Mouse (Mus musculus) neural tube, embryonic 15.5 days (tissue): ENCODE measurements around the gene Plekha4. TPM values are rescaled to one million over a fixed set of nuclear protein-coding genes. Genes with fewer than 3 reads are reported as not detected.
A peak's percentile ranks its signal among the peaks of the same experiment; 100 is the strongest.
"Not testable (repeated sequence)": the region's sequence is repeated elsewhere in the genome, so short reads cannot be mapped to it uniquely, and the experiment has no call there.

Source experiments
- ATAC-seq: fragments of 200-750 bp; cut with Nextera tagmentation; 2 replicates; pipeline ENCODE4 v1.8.0; 2017; ENCODE audit warnings: mild to moderate bottlenecking, moderate TSS enrichment, moderate library complexity; ENCODE audit not compliant: low FRiP score
- H3K27ac ChIP-seq: fragments of 300-500 bp; sonication (generic); replicated peaks from 2 replicates; pipeline ENCODE4 v1.5.1; 2015; ENCODE audit warnings: mild to moderate bottlenecking, inconsistent platforms
- H3K27me3 ChIP-seq: fragments of 300-500 bp; sonication (generic); replicated peaks from 2 replicates; pipeline ENCODE4 v1.6.1; 2015; ENCODE audit warnings: inconsistent platforms
- H3K36me3 ChIP-seq: fragments of 300-500 bp; sonication (generic); 2 replicates; pipeline ENCODE4 v1.6.1; 2015; ENCODE audit warnings: inconsistent platforms
- H3K4me1 ChIP-seq: fragments of 300-500 bp; sonication (generic); 2 replicates; pipeline ENCODE4 v1.6.1; 2015; ENCODE audit warnings: inconsistent platforms
- H3K4me2 ChIP-seq: fragments of 300-500 bp; sonication (generic); 2 replicates; pipeline ENCODE4 v1.6.1; 2015; ENCODE audit warnings: inconsistent platforms, mild to moderate bottlenecking, moderate library complexity
- H3K4me3 ChIP-seq: fragments of 300-500 bp; sonication (generic); replicated peaks from 2 replicates; pipeline ENCODE4 v1.5.1; 2015; ENCODE audit warnings: mild to moderate bottlenecking, inconsistent platforms
- H3K9ac ChIP-seq: fragments of 300-500 bp; sonication (generic); replicated peaks from 2 replicates; pipeline ENCODE4 v1.6.1; 2015; ENCODE audit warnings: mild to moderate bottlenecking, inconsistent platforms
- H3K9me3 ChIP-seq: fragments of 300-500 bp; sonication (generic); replicated peaks from 2 replicates; pipeline ENCODE4 v1.6.1; 2016; ENCODE audit warnings: inconsistent platforms
- WGBS: fragments of 180-500 bp; shearing (Covaris S2); methylation state at CpG from one replicate; pipeline ENCODE4 v1.1.7; 2015; ENCODE audit warnings: mixed read lengths; 5-methylcytosine and 5-hydroxymethylcytosine counted together
- polyA plus RNA-seq: library from polyadenylated mRNA; unstranded; fragments of >200 nt; fragmentation: Nextera tagmentation; extraction: Ambion mirVana; gene quantifications from 2 replicates; pipeline ENCODE4 v1.2.1, GENCODE M21; 2015

The Plekha4 gene
- 4.3 and 4.7 TPM in 2 replicates for polyA plus RNA-seq

DNA sequence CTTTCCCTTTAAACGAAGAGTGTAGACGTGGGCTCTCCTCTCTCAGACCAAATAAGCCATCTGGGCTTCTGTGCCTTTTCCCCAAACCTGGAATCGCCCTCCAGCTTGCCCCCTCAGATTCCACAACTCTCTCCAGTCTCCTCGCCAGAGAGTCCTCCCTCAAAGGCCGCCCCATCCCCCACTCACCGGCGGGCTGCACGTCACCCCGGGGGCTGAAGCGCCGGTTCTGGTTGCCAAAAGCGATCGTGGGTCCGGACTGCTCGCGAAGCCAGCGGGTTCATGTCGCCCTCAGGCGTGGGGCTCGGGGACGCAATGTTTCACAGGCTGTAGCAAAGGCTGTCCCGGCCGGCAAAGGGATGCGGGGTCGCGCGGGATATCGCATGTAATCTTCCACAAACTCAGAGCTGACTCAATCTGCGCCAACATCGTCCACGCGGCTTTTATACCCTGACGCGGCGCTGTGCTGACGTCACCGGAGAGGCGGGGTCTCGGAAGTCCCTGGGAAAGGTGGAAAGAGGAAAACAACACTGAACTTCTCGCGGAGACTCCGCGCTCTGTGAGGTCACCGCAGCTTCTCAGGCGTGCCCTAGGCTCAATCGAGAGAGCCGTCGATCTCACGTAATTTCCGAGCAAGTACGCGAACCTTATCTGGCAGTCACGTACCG lies at the start of gene Plekha4, which contains the start of gene Ppp1r15a:
Plekha4 (plus strand) TSS at position 522 of the 665 bp plus-strand sequence.
Ppp1r15a (minus strand) TSS at position 460 of the 665 bp plus-strand sequence.
- peak within 1 kb of the TSS; percentile 93 for H3K9ac ChIP-seq
- H3K27ac ChIP-seq: peak within 1 kb of the TSS; percentile 91
- H3K4me2 ChIP-seq: peak within 1 kb of the TSS; percentile 82
- ATAC-seq: peak; percentile 86
- WGBS: under 1% methylated on average over 54 of the region's 54 CpGs
- no peaks in the 10 kb centered on the region for H3K9me3 ChIP-seq
- H3K27me3 ChIP-seq: no peaks in the 10 kb centered on the region
- H3K4me3 ChIP-seq: peak within 1 kb of the TSS; percentile 72
- peaks cover 42% of the 10 kb centered on the region for H3K4me1 ChIP-seq
- no peaks in the 10 kb centered on the region for H3K36me3 ChIP-seq

DNA sequence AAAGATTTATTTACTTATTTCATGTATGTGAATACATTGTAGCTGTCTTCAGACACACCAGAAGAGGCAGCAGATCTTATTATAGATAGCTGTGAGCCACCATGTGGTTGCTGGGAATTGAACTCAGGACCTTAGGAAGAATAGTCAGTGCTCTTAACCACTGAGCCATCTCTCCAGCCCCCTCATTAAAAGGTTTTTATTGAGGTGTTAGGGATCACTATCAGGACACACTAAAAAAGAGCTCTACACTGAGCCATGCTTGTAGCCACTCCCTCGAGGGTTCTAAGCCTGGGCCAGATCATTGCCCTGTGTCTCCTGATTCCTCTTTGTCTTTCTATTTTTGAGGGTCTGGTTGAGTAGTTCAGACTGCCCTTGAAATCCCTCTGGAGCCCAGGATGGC lies 49.7 kb upstream of the Plekha4 start:
- H3K36me3 ChIP-seq: no peaks in the 10 kb centered on the region
- H3K27me3 ChIP-seq: no peaks in the 10 kb centered on the region
- H3K4me2 ChIP-seq: no peak overlapping the region
- no peak for ATAC-seq
- no peak overlapping the region for H3K9ac ChIP-seq
- no peaks in the 10 kb centered on the region for H3K9me3 ChIP-seq
- WGBS: 50% methylated on average over 1 of the region's 1 CpGs
- H3K4me1 ChIP-seq: 0 out of 2 replicates have a peak, but pooled peaks cover 2% of the 10 kb centered on the region
- H3K4me3 ChIP-seq: no peak overlapping the region
- no peak overlapping the region for H3K27ac ChIP-seq

DNA sequence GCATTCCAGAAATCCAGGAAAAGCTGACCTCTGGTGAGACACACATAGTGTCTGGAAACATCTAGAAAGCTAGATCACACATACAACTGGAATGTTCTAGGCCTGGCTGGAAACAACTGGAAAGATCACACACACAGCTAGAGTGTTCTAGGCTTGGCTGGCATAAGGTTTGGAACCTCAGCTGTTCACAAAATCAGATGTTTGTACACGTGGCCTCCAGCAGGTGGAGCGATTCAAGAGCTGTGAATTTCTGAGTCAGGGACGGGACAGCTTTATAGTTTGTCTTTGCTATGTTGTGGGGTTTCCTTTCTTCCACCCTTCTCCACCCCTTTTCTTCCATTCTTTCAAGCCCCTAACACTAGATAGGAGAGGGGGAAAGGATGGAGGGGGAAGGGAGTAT lies 49.1 kb upstream of the Plekha4 start:
- no peak for ATAC-seq
- 9% methylated on average over 3 of the region's 3 CpGs for WGBS

DNA sequence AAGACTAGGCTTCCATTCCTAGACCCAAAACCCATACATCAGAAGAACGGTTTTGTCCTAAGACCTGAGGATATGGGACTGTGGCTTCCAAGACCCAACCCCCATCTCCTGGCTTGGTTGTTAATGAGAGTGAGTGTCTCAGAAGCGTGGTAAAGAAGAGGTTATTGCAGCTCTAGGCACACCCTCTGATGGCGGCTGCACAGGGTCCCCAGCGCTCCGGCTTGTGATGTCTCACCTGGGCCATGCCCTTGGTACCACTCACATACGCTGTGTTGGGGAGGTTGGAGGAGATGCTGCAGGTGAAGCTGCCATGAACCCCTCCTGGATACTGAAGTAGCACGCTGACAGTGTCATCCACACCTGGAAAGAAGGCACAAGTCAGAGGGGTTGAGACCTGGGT lies 47.4 kb upstream of the Plekha4 start:
- 93% methylated on average over 7 of the region's 7 CpGs for WGBS
- ATAC-seq: no peak

More for the DNA sequence above, 49.1 kb upstream of the Plekha4 start:
- Histone ChIP-seq H3K4me3 (no peak overlapping the region), H3K36me3 (no peaks in the 10 kb centered on the region), H3K9ac (no peak overlapping the region), H3K27ac (no peak overlapping the region), H3K9me3 (no peaks in the 10 kb centered on the region), H3K27me3 (no peaks in the 10 kb centered on the region), H3K4me1 (0 out of 2 replicates have a peak, but pooled peaks cover 2% of the 10 kb centered on the region), H3K4me2 (no peak overlapping the region)

DNA sequence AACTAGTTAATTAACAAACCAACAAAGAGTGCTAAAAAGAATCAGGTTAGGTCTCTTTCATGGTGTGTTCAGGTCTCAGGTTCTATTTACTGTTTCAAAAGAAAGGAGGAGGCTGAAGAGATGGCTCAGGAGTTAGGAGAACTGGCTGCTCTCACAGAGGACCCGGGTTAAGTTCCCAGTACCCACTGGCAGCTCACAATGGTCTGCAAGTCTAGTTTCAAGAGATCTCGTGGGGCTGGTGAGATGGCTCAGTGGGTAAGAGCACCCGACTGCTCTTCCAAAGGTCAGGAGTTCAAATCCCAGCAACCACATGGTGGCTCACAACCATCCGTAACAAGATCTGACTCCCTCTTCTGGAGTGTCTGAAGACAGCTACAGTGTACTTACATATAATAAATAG lies 45.8 kb upstream of the Plekha4 start:
- not testable (repeated sequence) for ATAC-seq, H3K9me3 ChIP-seq, H3K27ac ChIP-seq, H3K9ac ChIP-seq, H3K4me3 ChIP-seq, H3K36me3 ChIP-seq, H3K4me2 ChIP-seq, H3K4me1 ChIP-seq, H3K27me3 ChIP-seq
- WGBS: 68% methylated on average over 4 of the region's 4 CpGs

More for the DNA sequence above, 47.4 kb upstream of the Plekha4 start:
- no peak overlapping the region for H3K27ac ChIP-seq
- H3K4me1 ChIP-seq: 0 out of 2 replicates have a peak, but pooled peaks cover 2% of the 10 kb centered on the region
- H3K4me2 ChIP-seq: no peak overlapping the region
- H3K9ac ChIP-seq: no peak overlapping the region
- no peaks in the 10 kb centered on the region for H3K9me3 ChIP-seq
- H3K4me3 ChIP-seq: no peak overlapping the region
- no peaks in the 10 kb centered on the region for H3K36me3 ChIP-seq
- H3K27me3 ChIP-seq: no peaks in the 10 kb centered on the region

DNA sequence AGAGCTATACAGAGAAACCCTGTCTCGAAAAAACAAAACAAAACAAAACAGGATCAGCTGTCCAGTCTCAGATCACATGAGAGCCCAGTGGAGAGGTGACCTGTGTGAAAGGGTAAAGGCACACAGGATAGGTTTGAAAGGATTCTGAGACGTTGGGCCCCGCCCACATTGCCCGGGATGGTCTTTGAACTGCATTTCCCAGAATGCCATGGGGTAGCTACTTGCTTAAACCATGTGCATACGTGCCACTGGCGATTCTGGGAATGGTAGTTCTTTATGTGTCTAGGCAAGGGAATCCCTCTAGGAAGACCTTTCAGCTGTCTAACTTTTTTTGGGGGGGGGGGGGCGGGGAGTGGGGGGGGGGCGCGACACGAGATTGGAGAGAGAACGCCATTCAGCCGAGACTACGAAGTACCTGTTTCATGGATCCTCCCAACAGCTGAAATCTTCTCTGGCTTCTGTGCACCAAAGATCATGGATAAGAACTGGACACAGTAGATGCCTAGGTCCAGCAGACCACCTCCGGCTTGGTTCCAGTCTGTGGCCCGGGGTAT lies 44.7 kb upstream of the Plekha4 start, which contains the start of gene Tulp2:
Tulp2 (plus strand) TSS at position 504 of the 554 bp plus-strand sequence.
- H3K27me3 ChIP-seq: no peaks in the 10 kb centered on the region
- no peak within 1 kb of the TSS for H3K27ac ChIP-seq
- no peak within 1 kb of the TSS for H3K4me2 ChIP-seq
- 55% methylated on average over 15 of the region's 15 CpGs for WGBS
- peak; percentile 73 for ATAC-seq
- no peaks in the 10 kb centered on the region for H3K9me3 ChIP-seq
- H3K4me1 ChIP-seq: 0 out of 2 replicates have a peak, but pooled peaks cover 2% of the 10 kb centered on the region
- no peak within 1 kb of the TSS for H3K9ac ChIP-seq
- no peaks in the 10 kb centered on the region for H3K36me3 ChIP-seq
- no peak within 1 kb of the TSS for H3K4me3 ChIP-seq

DNA sequence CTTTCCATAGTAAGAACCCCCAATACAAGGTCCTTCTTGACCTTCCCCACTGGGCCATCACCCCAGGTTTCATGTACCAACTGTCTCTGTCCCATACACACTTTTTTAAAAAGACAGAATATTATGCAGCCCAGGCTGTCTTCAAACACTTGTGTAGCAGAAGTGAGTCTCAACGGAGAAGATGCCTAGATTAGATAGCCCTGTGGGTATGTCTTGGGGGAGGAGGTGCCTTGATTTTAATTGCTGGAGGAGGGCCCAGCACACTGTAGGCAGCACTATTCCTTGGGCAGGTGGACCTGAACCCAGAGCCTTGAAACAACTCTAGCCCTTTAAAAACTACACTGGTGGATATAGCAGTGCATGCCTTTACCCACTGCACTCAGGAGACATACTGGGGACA lies 44.0 kb upstream of the Plekha4 start:
- Histone ChIP-seq H3K36me3 (no peaks in the 10 kb centered on the region), H3K9me3 (no peaks in the 10 kb centered on the region), H3K4me3 (no peak overlapping the region), H3K4me2 (no peak overlapping the region), H3K9ac (no peak overlapping the region), H3K27ac (no peak overlapping the region), H3K27me3 (no peaks in the 10 kb centered on the region), H3K4me1 (0 out of 2 replicates have a peak, but pooled peaks cover 1% of the 10 kb centered on the region)
- 91% methylated on average over 1 of the region's 1 CpGs for WGBS
- ATAC-seq: no peak

DNA sequence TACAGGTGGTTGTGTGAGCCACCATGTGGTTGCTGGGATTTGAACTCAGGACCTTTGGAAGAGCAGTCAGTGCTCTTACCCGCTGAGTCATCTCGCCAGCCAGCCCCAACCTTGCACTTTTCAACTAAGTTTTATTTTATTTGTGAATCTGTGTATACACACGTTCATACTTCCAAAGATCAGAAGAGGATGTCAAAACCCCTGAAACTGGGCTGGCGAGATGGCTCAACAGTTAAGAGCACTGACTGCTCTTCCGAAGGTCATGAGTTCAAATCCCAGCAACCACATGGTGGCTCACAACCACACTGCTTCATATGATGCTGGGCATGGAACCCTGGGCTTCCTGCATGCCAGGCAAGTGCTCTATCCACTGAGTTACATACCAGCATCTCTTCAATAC lies 41.1 kb upstream of the Plekha4 start:
- not testable (repeated sequence) for H3K9me3 ChIP-seq, H3K9ac ChIP-seq

DNA sequence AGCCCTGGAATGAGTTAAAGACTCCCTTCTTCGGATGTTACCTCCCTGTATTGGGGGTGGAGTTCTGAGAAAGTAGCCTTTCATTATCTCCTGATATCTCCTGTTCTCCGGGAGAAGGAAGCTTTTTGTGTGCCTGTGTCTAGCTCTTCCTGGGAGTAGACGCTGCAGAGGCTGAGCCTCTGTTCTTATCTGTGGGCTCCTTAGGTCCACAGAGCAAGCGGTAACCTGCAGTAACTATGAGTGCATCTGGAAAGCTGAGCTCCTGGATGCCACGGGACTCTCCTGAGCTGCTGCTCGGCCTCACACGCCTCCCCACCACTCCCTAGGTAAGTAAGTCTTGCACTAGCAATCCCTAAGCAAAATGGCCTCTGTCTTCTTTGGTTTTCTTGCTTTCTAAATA lies 40.0 kb upstream of the Plekha4 start:
- Histone ChIP-seq H3K9ac (no peak overlapping the region), H3K4me3 (no peak overlapping the region), H3K27me3 (no peaks in the 10 kb centered on the region), H3K4me1 (peaks cover 33% of the 10 kb centered on the region), H3K27ac (no peak overlapping the region), H3K4me2 (no peak overlapping the region), H3K36me3 (no peaks in the 10 kb centered on the region), H3K9me3 (no peaks in the 10 kb centered on the region)
- no peak for ATAC-seq
- 84% methylated on average over 7 of the region's 7 CpGs for WGBS

More for the DNA sequence above, 41.1 kb upstream of the Plekha4 start:
- H3K4me3 ChIP-seq, H3K27ac ChIP-seq, H3K36me3 ChIP-seq, H3K4me2 ChIP-seq, H3K27me3 ChIP-seq, ATAC-seq: not testable (repeated sequence)
- 97% methylated on average over 5 of the region's 5 CpGs for WGBS
- H3K4me1 ChIP-seq: peaks cover 22% of the 10 kb centered on the region

DNA sequence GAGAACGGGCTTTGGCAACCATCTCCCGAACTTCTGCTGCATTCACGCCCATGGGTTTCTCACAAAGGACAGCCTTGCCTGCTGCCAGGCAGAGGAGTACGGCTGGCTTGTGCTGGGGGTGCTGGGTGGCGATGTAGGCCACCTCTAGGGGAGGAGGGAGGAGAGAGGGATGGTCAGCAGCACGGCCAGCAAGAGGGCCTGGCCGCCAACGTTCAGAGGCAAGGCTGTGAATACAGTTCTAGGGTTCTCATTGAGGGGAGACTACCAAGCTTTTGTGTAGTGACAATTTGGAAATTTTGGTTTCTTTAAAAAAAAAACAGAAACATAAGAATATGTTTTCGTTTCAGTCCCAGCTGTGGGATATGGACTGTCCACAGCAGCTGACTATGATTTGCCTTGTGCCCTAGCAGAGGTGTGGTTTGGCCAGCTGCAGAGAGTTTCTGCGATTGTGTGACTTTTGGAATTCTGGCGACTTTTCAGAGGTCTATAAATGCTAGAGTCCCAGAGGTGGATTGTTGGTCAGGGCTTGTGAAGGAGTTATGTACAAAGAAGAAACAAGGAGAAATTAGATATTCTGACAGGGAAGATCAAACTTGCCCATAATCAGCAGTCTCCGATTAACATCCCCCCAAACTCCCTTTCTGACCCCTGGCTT lies 39.2 kb upstream of the Plekha4 start, which contains the start of gene Gm45808:
Gm45808 (minus strand) TSS at position 51 of the 655 bp plus-strand sequence.
- H3K27ac ChIP-seq: peak within 1 kb of the TSS; percentile 83; the same call in 1 of the 2 replicates
- no peak within 1 kb of the TSS for H3K4me3 ChIP-seq
- H3K36me3 ChIP-seq: 0 out of 2 replicates have a peak, but pooled peaks cover 2% of the 10 kb centered on the region
- no peak for ATAC-seq
- no peaks in the 10 kb centered on the region for H3K27me3 ChIP-seq
- WGBS: 83% methylated on average over 12 of the region's 12 CpGs
- no peak within 1 kb of the TSS for H3K9ac ChIP-seq
- no peak within 1 kb of the TSS for H3K4me2 ChIP-seq
- H3K4me1 ChIP-seq: peaks cover 37% of the 10 kb centered on the region
- no peaks in the 10 kb centered on the region for H3K9me3 ChIP-seq

DNA sequence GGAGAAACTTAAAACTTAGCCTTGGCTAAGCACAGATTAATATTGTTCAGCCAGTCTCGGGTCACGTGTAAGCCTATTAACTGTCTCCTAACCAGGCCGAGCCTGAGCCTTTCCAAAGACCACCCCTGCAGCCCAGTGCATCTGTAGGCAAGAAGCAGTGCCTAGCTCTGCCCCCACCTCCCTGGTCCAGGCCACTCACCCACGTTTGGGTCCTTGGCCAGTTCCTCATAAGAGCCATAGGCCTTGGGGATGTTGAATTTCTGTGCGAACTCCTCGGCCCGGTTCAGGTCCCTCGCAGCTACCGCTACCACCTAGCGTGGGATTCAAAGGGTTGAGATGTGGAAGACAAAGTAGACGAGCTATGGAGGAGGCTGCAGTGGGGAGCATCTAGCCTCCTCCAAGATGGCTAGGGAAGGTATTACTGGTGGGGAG lies 38.3 kb upstream of the Plekha4 start:
- H3K9ac ChIP-seq: peak overlapping the region; percentile 24; the same call in 1 of the 2 replicates
- H3K27me3 ChIP-seq: no peaks in the 10 kb centered on the region
- H3K9me3 ChIP-seq: no peaks in the 10 kb centered on the region
- peak overlapping the region; percentile 40 for H3K4me3 ChIP-seq
- WGBS: 27% methylated on average over 11 of the region's 11 CpGs
- H3K36me3 ChIP-seq: peaks cover 6% of the 10 kb centered on the region
- ATAC-seq: peak; percentile 68
- H3K27ac ChIP-seq: peak overlapping the region; percentile 83
- H3K4me1 ChIP-seq: peaks cover 37% of the 10 kb centered on the region
- peak overlapping the region; percentile 62 for H3K4me2 ChIP-seq
